Mouse (Mus musculus): ENCODE measurements around the gene Olfr1306. TPM values are rescaled to one million over a fixed set of nuclear protein-coding genes. Genes with fewer than 3 reads are reported as not detected.

Olfr1306 gene
- not detected in 2 replicates for polyA plus RNA-seq (2015; fragmentation: Nextera tagmentation; extraction: Ambion mirVana)

DNA sequence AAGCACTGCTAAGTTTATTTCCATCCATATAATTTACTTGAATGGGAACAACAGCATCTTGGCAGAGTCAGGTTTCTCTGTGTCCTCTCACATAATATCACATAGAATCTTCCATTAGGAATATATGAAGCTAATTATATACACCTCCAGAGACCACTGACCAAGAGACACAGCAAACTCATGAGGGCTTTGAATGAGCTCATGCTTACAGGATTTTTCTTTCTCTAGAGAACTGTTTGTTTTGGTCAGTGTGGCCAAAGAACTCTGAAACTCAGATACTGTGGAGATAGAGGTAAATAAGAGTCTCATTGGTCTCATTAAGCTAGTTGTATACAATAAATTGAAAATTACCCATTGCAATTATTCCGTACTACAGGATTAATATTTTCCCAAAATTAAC is at the start of gene Olfr1306:
TSS of gene Olfr1306 (minus strand) at position 101 of the 400 bp plus-strand sequence.

DNA sequence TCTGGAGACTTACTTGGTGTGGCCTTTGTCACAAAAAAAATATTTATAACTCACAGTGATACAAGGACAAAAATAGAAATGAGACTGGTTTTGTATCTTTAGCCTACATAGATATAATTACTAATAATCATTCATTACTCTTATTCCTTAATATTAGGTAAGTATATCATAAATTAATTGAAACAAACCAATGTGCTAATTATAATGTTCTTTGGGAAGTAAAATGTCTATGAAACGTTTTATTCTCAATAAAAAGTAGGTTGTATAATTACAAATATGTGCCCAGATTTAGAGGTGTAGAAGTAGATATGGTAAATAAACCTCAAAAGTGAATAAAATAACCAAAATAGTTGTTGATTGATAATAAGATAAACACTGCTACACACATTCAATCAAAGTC is 48.8 kb upstream of the Olfr1306 start, which contains the start of gene Olfr1308:
TSS of gene Olfr1308 (minus strand) at position 101 of the 400 bp plus-strand sequence.

DNA sequence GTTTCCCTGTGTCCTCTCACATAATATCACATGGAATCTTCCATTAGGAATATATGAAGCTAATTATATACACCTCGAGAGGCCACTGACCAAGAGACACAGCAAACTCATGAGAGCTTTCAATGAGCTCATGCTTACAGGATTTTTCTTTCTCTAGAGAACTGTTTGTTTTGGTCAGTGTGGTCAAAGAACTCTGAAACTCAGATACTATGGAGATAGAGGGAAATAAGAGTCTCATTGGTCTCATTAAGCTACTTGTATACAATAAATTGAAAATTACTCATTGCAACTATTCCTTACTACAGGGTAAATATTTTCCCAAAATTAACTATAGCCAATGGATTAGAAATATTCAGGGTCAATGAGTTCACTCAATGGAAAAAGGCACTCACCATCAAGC is 33.3 kb upstream of the Olfr1306 start, which contains the start of gene Olfr1307:
TSS of gene Olfr1307 (minus strand) at position 101 of the 400 bp plus-strand sequence.

DNA sequence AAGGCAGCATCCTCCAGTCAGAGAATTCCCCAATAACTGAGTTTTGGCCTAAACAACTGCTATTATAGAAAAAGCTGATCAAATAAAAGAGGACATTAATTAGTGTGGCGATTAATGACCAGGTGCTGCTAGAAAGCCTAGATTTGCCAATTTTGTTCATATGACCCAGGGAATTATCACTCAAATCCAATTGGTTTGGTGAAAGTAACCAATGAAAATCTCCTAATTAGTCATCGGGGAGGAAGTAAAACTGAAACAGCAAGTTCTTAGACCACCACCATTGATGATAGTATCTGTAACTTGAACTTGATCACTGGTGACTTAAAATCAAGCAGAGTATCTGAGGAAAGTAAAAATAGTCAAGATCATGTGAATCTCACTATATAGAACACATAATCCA is 39.0 kb downstream of the Olfr1306 start, which contains the start of gene Olfr1305:
TSS of gene Olfr1305 (minus strand) at position 101 of the 400 bp plus-strand sequence.

Other genes starting within 250 kb of the Olfr1306 start
- not detected in 2 replicates for gene Olfr1301, start 165.3 kb downstream of the Olfr1306 start, polyA plus RNA-seq (2015; fragmentation: Nextera tagmentation; extraction: Ambion mirVana)
- gene Olfr1302, start 138.8 kb downstream of the Olfr1306 start, polyA plus RNA-seq (2015; fragmentation: Nextera tagmentation; extraction: Ambion mirVana) = not detected in 2 replicates
- not detected in 2 replicates for gene Olfr1303, start 95.9 kb downstream of the Olfr1306 start, polyA plus RNA-seq (2015; fragmentation: Nextera tagmentation; extraction: Ambion mirVana)
- gene Olfr1305, start 39.1 kb downstream of the Olfr1306 start, polyA plus RNA-seq (2015; fragmentation: Nextera tagmentation; extraction: Ambion mirVana) = not detected in 2 replicates
- gene Olfr1307, start 33.2 kb upstream of the Olfr1306 start, polyA plus RNA-seq (2015; fragmentation: Nextera tagmentation; extraction: Ambion mirVana) = 0.01 TPM in 1 of 2 replicates, not detected in the other
- gene Olfr1308, start 48.7 kb upstream of the Olfr1306 start, polyA plus RNA-seq (2015; fragmentation: Nextera tagmentation; extraction: Ambion mirVana) = not detected in 2 replicates
- gene Olfr1309, start 74.0 kb upstream of the Olfr1306 start, polyA plus RNA-seq (2015; fragmentation: Nextera tagmentation; extraction: Ambion mirVana) = not detected in 2 replicates
- not detected in 2 replicates for gene Olfr1310, start 96.4 kb upstream of the Olfr1306 start, polyA plus RNA-seq (2015; fragmentation: Nextera tagmentation; extraction: Ambion mirVana)
- not detected in 2 replicates for gene Olfr1311, start 108.1 kb upstream of the Olfr1306 start, polyA plus RNA-seq (2015; fragmentation: Nextera tagmentation; extraction: Ambion mirVana)
- gene Olfr1312, start 134.0 kb upstream of the Olfr1306 start, polyA plus RNA-seq (2015; fragmentation: Nextera tagmentation; extraction: Ambion mirVana) = not detected in 2 replicates
- gene Olfr1313, start 161.6 kb upstream of the Olfr1306 start, polyA plus RNA-seq (2015; fragmentation: Nextera tagmentation; extraction: Ambion mirVana) = not detected in 2 replicates
- not detected in 2 replicates for gene Olfr1314, start 180.5 kb upstream of the Olfr1306 start, polyA plus RNA-seq (2015; fragmentation: Nextera tagmentation; extraction: Ambion mirVana)
- not detected in 2 replicates for gene Olfr1315-ps1, start 199.2 kb upstream of the Olfr1306 start, polyA plus RNA-seq (2015; fragmentation: Nextera tagmentation; extraction: Ambion mirVana)
- gene Olfr1316, start 218.7 kb upstream of the Olfr1306 start, polyA plus RNA-seq (2015; fragmentation: Nextera tagmentation; extraction: Ambion mirVana) = not detected in 2 replicates
- gene Olfr1317, start 224.1 kb upstream of the Olfr1306 start, polyA plus RNA-seq (2015; fragmentation: Nextera tagmentation; extraction: Ambion mirVana) = not detected in 2 replicates
- gene Olfr1318, start 237.9 kb upstream of the Olfr1306 start, polyA plus RNA-seq (2015; fragmentation: Nextera tagmentation; extraction: Ambion mirVana) = not detected in 2 replicates